Mouse (Mus musculus): Measurements from ENCODE around the gene Myzap. TPM values are rescaled to one million over a fixed set of nuclear protein-coding genes. Genes with fewer than 3 reads are reported as not detected.

Gene Myzap
- total RNA-seq, 2 experiments from 2014 or later: 1.8 to 1.9 TPM

GRCm38 (mm10) chr9:71596888-71597287 lies 4.7 kb upstream of the Myzap start:
- no peak for TF ChIP-seq CTCF (IDR thresholded peaks at IDR 0.05)
- no peak overlapping the region for H3K4me3 ChIP-seq
- no peak for DNase-seq (ENCODE audit: extremely low spot score in 1 of 2, low spot score in 2 of 2)
- H3K27ac ChIP-seq: no peak overlapping the region
- intact Hi-C loops (cut with DNase I): no loop called here

DNA sequence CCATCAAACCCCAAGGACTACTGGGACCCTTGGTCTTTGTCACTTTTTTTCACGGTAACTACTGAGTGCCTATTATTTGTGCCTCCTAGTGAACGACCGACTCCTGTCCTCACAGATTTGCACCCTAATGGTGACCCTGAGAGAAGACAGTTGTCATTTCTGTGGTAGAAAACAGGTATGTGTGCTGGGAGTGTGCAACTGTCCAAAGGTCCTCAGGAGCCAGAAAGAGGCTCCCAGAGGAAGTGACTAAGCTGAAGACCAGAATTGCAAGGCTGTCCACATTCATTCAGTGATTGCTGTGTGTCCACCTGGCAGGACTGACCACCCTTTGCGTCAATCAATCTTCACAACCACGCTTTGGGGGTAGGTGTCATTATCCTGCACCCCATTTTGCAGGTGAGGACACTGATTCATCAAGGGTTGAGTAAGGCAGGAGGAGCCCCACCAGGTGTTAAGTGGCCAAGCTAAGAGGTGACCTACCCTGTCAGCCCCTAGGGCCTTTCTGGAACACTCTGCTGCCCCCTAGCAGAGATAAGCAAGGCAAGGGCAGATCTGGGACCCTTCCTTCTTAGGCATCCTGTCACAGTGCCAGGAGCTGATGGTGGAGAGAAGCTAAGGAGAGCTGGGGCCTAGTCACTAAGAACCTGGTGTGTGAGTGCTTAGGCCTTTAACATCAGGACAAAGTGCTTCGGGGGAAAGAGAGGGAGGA lies 571 bp upstream of the Myzap start:
- DNase-seq (ENCODE audit: extremely low spot score in 1 of 2, low spot score in 2 of 2): no peak
- Histone ChIP-seq H3K4me3 (peak overlapping the region; percentile 51), H3K27ac (no peak overlapping the region)
- intact Hi-C loops (cut with DNase I): no loop called here
- no peak; the same call in 1 of the 2 replicates for TF ChIP-seq CTCF (IDR thresholded peaks at IDR 0.05)

GRCm38 (mm10) chr9:71591106-71591505 lies 1.1 kb downstream of the Myzap start:
- Histone ChIP-seq H3K27ac (no peak overlapping the region), H3K4me3 (no peak overlapping the region)
- TF ChIP-seq CTCF (IDR thresholded peaks at IDR 0.05): no peak
- no peak for DNase-seq (ENCODE audit: extremely low spot score in 1 of 2, low spot score in 2 of 2)
- intact Hi-C loops (cut with DNase I): no loop called here

DNA sequence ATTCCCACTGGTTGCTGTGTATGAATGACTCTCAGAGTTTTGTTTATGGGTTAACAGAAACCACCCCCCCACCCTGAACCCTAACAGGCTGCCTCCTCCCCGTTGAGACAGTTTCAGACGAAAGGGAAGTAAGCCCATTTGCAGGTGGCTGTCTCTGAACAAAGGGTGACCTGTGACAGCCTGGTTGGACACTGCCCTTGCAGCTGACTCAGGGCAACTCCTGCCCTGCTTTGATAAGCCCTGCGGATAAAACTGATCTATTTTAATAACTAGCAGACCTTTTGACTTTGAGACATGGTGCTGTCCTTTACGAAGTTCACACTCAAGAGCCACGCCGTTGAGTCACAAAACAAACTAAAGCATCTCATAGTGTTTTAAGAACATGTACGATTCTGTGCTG lies 2.4 kb downstream of the Myzap start:
- no peak for TF ChIP-seq CTCF (IDR thresholded peaks at IDR 0.05)
- no peak for DNase-seq (ENCODE audit: extremely low spot score in 1 of 2, low spot score in 2 of 2)
- Histone ChIP-seq H3K27ac (no peak overlapping the region), H3K4me3 (no peak overlapping the region)
- intact Hi-C loops (cut with DNase I): no loop called here

DNA sequence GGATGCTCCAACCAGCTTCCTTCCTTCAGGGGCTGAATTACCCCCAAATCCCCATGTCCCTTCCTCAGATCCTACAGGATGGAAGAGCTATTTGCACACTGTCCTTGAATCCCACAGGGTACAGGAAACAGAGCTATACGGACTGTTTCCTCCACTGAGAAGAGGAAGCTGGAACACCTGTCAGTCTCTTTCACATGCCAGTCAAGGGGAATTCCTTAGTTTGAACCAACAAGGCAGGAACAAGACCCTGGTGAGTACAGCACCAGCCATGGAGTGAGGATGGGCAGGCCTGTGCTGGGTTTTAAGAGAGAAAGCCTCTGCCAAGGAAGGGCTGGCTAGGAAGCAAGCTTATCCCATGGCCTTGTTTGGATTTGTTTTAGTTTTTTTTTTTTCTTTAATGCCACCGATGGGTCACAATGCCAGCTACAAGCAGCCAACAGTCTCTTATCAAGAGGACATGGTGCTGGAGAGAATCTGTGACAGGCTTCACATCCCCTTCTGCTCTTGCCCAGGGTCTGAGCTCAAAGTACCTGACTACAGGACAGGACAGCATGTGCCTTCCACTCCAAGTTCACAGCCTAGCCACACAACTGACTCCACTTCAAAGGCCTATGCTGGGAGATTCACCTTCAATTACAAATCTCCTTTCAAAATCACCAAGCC lies 3.1 kb downstream of the Myzap start:
- Histone ChIP-seq H3K27ac (no peak overlapping the region), H3K4me3 (no peak overlapping the region)
- no peak for TF ChIP-seq CTCF (IDR thresholded peaks at IDR 0.05)
- DNase-seq (ENCODE audit: extremely low spot score in 1 of 2, low spot score in 2 of 2): no peak
- intact Hi-C loops (cut with DNase I): no loop called here

- Histone ChIP-seq H3K27ac (no peak overlapping the region), H3K4me3 (no peak overlapping the region)
- no peak for DNase-seq (ENCODE audit: extremely low spot score in 1 of 2, low spot score in 2 of 2)
- intact Hi-C loops (cut with DNase I): no loop called here
- no peak for TF ChIP-seq CTCF (IDR thresholded peaks at IDR 0.05)
Measured at GRCm38 (mm10) chr9:71586408-71586807, 5.8 kb downstream of the Myzap start.

DNA sequence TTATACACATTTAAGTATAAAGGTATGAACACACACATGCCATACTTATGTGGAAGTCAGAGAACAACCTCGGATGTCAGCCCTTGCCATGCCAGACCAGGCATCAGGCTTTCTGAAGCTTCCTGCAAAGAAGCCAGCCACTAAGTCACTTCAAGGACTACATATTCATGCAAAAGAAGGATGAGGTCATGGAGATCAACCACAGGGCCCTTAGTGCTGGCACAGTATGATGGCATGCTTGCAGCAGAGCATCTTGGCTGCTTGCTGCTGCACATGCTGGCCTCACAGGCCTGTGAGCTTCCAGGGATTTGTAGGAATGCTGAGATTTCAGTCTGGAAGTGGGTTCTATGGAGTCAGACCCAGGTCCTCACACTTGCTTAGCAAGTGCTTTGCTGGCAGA lies 9.4 kb downstream of the Myzap start:
- intact Hi-C loops (cut with DNase I): no loop called here
- H3K4me3 ChIP-seq: no peak overlapping the region

DNA sequence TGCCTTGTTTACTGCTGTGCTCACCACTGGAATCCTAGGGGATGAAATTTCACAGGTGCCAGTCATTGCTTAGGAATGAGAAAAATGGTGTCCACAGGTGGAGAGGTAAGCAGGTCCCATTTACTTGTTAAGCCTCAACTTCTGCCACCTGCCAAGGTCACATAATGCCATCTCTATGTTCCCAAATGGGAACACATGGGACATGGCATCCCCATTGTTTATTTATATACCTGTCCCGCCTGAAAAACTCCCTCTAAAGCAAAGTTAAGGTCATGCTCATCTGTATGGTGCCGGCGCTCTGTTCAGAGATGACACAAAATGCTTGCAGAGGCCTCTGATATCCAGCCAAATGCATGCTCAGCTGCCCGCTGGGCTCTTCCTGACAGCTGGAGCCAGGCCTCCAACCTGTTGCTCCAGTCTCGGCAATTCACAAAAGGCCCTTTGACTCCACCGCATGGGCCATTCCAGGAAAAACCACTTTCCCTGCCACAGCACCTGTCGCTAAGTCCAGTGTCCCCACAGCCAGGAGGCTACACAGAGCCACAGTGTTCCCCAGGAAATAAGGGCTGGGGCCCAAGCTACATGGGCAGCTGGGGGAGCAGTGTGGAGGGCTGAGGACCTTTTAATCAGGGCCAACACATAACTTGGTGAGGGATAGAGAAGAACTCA lies 13.1 kb downstream of the Myzap start:
- Histone ChIP-seq H3K27ac (no peak overlapping the region), H3K4me3 (no peak overlapping the region)
- intact Hi-C loops (cut with DNase I): no loop called here
- no peak for TF ChIP-seq CTCF (IDR thresholded peaks at IDR 0.05)
- DNase-seq (ENCODE audit: extremely low spot score in 1 of 2, low spot score in 2 of 2): peak in 1 of 2 experiments; percentile 11

More for the DNA sequence above, 9.4 kb downstream of the Myzap start:
- TF ChIP-seq CTCF (IDR thresholded peaks at IDR 0.05): no peak
- no peak overlapping the region for H3K27ac ChIP-seq
- no peak for DNase-seq (ENCODE audit: extremely low spot score in 1 of 2, low spot score in 2 of 2)

DNA sequence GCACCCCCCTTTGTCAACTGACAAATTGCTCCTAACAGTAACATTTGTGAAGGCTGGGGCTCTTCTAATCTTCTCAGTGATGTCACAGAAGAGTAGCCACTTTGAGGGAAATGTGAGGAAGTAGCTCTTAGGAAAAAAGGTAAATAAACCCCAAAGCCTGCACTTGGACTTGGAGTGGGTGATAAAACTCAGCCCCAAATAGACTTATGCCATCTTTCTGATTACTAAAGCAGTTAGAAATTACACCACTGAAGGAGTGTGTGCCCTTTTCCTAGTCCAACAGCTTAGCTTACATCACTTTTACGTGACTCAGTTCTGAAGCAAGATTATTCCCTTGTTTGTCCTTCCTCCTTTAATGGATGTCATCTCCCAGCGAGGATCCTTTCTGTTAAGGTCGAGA lies 17.7 kb downstream of the Myzap start:
- DNase-seq (ENCODE audit: extremely low spot score in 1 of 2, low spot score in 2 of 2): no peak
- Histone ChIP-seq H3K27ac (no peak overlapping the region), H3K4me3 (no peak overlapping the region)
- intact Hi-C loops (cut with DNase I): no loop called here
- TF ChIP-seq CTCF (IDR thresholded peaks at IDR 0.05): no peak

- Histone ChIP-seq H3K27ac (no peak overlapping the region), H3K4me3 (no peak overlapping the region)
- no peak for TF ChIP-seq CTCF (IDR thresholded peaks at IDR 0.05)
- no peak for DNase-seq (ENCODE audit: extremely low spot score in 1 of 2, low spot score in 2 of 2)
- intact Hi-C loops (cut with DNase I): no loop called here
Measured at GRCm38 (mm10) chr9:71573771-71574340, 18.3 kb downstream of the Myzap start.

DNA sequence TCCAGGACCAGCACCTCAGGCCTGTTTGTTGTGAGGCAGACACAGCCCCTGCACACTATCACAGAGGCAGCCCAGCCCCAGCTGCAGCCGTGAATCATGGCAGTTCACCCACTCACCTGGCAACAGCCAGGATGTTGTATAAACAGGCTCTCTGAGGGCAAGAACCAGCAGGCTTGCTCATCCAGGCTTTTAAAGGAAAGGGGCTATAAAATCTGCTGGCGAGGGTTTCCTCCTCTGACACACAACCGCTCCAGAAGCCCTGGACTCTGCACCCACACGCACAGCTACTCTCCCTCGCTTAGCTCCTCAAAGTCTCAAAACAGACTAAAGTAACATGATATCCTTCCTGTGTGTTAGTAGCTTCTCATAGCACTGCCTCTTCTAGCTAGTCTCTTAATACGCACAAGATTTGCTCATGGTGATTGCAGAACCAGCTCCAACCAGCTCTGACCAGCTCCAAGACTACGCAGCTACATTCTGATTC lies 21.0 kb downstream of the Myzap start:
- intact Hi-C loops (cut with DNase I): no loop called here
- peak; percentile 26 to 46 for DNase-seq (ENCODE audit: extremely low spot score in 1 of 2, low spot score in 2 of 2)
- H3K27ac ChIP-seq: no peak overlapping the region
- H3K4me3 ChIP-seq: no peak overlapping the region
- TF ChIP-seq CTCF (IDR thresholded peaks at IDR 0.05): no peak

DNA sequence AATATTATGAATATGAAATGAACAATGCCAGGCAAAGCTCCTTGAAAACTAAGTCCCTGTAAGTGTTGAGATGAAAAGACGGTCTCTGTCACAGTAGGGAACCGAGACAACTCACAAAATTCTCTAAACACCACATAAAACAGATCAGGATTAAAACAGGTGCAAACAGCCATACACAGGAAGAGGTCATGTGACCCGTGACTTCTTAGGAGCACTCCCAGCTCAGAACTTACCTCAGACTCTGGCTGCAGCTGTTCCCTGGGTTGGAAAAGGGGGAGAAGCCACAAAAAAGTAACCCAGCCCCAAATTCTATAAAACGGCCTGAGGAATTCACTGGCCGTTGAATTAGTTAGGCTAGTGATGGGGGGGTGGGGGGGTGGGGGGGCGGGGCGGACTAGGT lies 22.0 kb downstream of the Myzap start:
- no peak for TF ChIP-seq CTCF (IDR thresholded peaks at IDR 0.05)
- intact Hi-C loops (cut with DNase I): no loop called here
- no peak for DNase-seq (ENCODE audit: extremely low spot score in 1 of 2, low spot score in 2 of 2)

More for the DNA sequence above, 22.0 kb downstream of the Myzap start:
- no peak overlapping the region for H3K27ac ChIP-seq
- H3K4me3 ChIP-seq: no peak overlapping the region
